Mouse (Mus musculus) neutrophil, adult 83 days (primary cell): ENCODE measurements around the gene Mup6. TPM values are rescaled to one million over a fixed set of nuclear protein-coding genes. Genes with fewer than 3 reads are reported as not detected.

Experiments used
- total RNA-seq, 2 experiments: library from RNA; stranded (reverse); gene quantifications; one replicate each; pipeline ENCODE4 v1.2.4; 2023

Gene Mup6
- total RNA-seq: not detected

GRCm38 (mm10) chr4:59963405-59964344 lies at the start of gene Mup6:
Gene Mup6 (plus strand): TSS chr4:59964294.

GRCm38 (mm10) chr4:59914608-59915403 lies 49.3 kb upstream of the Mup6 start, which contains the start of gene Slc46a2:
Gene Slc46a2 (minus strand): TSS chr4:59915056.

GRCm38 (mm10) chr4:59960610-59961009 lies 3.5 kb upstream of the Mup6 start, which contains the start of gene Mup4:
Gene Mup4 (minus strand): TSS chr4:59960710.

Other genes with a start within 250 kb of the Mup6 start
- 10 to 100 TPM; 18.4 to 21.3 TPM for gene Inip, start 162.7 kb upstream of the Mup6 start, total RNA-seq
- gene Snx30, start 158.5 kb upstream of the Mup6 start, total RNA-seq: 10 to 100 TPM; 18.1 to 18.7 TPM
- not detected for gene Slc46a2, start 49.2 kb upstream of the Mup6 start, total RNA-seq
- gene Mup4, start 3.6 kb upstream of the Mup6 start, total RNA-seq: not detected
- gene Mup7, start 106.2 kb downstream of the Mup6 start, total RNA-seq: not detected
- gene Mup2, start 190.0 kb downstream of the Mup6 start, total RNA-seq: not detected